Mouse (Mus musculus): ENCODE measurements around the gene Fam198a.

Fam198a gene

DNA sequence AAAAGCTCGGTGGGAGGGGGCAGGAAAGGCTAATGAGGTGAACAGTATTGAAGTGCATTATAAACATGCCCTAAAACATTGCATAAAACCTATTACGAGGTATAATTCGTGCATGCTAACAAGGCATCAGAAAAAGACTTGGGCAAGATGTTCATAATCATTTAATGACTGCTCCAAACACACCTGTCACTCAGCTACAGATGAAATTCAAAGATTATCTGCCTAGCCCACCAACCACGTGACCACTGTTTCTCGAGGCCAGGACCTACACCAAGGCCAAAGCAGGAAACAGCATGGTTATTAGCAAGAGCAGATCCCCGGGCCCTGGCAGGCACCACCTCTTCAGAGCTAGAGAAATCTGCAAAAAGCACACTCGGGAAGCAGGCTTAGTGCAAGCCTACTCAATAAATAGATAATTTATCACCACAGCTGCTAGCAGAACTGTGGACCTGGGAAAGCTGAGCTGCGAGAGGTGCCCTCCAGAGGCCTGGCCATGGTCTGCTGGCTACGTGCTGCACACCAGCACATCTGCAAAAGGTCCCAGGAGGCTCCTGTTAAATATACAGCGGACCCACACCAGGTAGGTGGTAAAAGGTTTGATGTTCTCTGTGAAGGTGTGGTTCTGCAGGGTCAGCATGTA is 30.8 kb downstream of the Fam198a start:
- DNase-seq (ENCODE audit: low spot score in 2 of 2), result no peak

GRCm38 (mm10) chr9:121982214-121982613 is 31.4 kb downstream of the Fam198a start:
- DNase-seq (ENCODE audit: low spot score in 2 of 2), result no peak

GRCm38 (mm10) chr9:121982665-121983064 is 31.9 kb downstream of the Fam198a start:
- no peak for DNase-seq (ENCODE audit: low spot score in 2 of 2)

DNA sequence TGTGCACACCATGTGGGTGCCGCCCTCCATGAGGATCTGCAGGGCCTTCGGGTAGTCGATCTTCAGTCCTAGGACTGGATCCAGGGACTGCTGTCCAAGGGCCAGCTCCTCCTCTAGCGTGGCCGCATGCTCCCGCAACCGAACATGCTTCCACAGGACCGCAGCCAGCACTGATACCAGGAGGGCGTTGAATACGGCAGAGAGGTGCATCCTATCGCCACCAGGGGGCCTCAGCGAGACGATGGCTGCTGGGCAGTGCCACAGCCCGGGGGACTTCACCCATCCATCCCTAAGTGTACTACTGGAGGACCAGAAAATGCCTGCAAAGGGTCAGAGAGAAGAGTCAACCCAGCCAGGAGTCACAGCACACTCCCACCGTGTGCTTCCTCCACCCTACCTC is 32.7 kb downstream of the Fam198a start:
- DNase-seq (ENCODE audit: low spot score in 2 of 2), result peak; percentile 39 to 78

GRCm38 (mm10) chr9:121984465-121985461 is 34.0 kb downstream of the Fam198a start:
- DNase-seq (ENCODE audit: low spot score in 2 of 2), result peak; percentile 66 to 77

DNA sequence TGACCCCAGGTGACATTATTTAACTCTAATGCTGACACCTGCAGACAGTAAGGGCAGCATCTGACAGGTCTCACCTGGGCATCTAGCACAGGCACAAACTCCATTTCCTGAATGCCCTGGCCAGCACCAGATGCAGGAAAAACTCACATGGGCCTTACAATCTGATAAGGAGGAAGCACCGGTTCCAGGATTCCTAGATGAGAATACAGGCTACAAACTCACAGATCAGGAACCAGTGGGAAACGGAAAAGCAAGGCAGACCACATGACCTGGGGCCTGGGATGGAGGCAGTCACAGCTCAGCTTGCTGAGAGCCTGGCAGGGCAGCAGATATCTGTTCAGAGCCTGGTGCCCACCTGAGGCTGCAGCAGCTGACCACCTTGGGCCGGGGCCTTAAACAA is 38.1 kb downstream of the Fam198a start:
- DNase-seq (ENCODE audit: low spot score in 2 of 2), result no peak

DNA sequence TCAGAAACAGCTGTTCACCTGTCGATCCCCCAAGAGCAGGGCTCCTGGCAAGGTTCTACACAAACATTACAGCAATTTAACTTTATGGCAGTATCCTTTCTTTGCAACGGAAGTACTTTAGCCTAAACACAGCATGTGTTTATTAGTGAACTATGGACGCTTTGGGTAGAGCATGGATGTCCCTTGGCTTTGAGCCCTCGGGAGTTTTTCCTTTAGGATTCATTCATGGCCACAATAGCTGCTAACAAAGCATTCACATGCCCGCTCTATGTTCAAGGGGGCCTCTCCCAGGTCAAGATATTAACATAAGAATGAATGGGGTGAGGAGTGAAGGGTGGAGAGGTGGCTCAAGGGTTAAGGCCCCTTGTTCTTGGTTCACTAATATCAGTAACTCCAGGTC is 38.7 kb downstream of the Fam198a start:
- DNase-seq (ENCODE audit: low spot score in 2 of 2), result no peak

DNA sequence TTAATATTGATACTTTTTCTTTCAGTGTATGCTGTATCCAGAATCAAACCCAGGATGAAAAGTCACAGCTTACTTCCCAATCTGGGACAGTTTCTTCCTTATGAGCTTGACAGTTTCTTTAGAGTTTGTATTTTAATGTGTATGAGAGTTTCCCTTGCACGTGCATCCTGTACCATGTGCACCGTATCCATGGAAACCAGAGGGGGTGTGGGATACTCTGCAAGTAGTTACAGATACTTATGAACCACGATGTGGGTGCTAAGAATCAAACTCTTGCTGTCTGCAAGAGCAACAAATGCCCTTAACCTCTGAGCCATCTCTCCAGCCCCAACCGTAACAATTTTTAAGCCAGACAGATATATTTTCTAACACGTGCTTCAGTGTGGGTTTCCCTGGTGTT is 40.3 kb downstream of the Fam198a start:
- DNase-seq (ENCODE audit: low spot score in 2 of 2), result no peak

- DNase-seq (ENCODE audit: low spot score in 2 of 2), result no peak
These were observed 42.3 kb downstream of the Fam198a start for GRCm38 (mm10) chr9:121993047-121993446.

DNA sequence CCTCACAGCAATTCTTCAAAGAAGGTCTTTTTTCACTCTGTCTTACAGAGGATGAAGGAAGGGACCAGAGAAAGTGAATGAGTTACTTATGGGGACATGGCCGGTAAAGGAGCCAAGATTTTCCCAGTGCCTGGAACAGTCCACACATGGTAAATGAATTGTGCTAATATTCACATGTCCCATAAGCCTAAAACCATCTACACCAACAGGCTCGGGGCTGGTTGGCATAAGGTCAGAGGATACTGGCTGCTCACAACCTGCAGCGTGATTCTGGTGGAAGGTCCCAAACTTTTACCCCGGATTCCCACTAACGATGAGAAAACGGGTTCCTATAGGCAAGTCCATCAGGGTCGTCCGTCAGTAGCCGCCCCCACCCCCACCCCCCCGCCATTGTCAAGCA is 44.3 kb downstream of the Fam198a start:
- DNase-seq (ENCODE audit: low spot score in 2 of 2), result no peak

- peak in 1 of 2 experiments; percentile 30 for DNase-seq (ENCODE audit: low spot score in 2 of 2)
These were observed 44.8 kb downstream of the Fam198a start for GRCm38 (mm10) chr9:121995508-121996131.

DNA sequence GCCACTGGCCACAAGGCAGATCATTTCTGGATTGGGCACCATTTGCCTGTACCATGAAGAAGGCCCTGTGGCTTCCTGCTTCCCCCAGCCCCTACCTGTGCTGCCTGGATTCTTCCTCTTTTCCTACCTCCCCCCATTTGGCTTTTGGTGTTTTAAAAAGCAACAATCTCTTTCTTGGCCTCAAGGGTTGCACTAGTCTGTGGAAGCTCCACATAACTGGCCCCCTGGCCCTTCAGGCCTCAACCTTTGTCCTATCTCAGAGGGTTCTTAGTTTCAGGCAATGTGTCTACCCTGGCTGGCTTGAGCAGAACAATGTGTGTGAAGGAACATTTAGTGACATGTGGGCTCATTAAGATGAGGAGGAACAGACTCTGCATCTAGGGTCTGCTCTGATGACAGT is 46.2 kb downstream of the Fam198a start, which contains the start of gene Pomgnt2:
TSS of gene Pomgnt2 (minus strand) at position 101 of the 400 bp plus-strand sequence.
- DNase-seq (ENCODE audit: low spot score in 2 of 2), result no peak

DNA sequence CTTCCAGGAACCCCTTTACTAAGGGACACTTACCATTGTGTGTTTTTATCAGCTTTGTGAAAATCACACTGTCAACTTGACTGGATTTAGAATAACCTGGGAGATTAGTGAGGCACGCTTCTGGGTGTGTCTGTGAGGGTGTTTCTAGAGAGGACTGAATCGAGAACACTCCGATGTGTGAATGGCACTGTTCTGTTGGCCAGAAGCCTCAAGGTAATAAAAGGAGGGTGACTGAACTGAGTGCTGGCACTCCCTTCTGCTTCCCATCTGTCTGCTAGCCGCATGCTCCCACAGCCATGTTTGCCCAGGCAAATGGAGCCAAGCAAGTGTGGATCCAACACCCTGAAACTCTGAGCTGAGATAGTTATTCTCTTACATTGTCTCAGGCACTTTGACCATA is 47.2 kb downstream of the Fam198a start:
- DNase-seq (ENCODE audit: low spot score in 2 of 2), result no peak

- no peak for DNase-seq (ENCODE audit: low spot score in 2 of 2)
These were observed 55.4 kb downstream of the Fam198a start for GRCm38 (mm10) chr9:122006175-122006574.

- DNase-seq (ENCODE audit: low spot score in 2 of 2), result peak in 1 of 2 experiments; percentile 60
These were observed 55.8 kb downstream of the Fam198a start for GRCm38 (mm10) chr9:122006609-122007008.

DNA sequence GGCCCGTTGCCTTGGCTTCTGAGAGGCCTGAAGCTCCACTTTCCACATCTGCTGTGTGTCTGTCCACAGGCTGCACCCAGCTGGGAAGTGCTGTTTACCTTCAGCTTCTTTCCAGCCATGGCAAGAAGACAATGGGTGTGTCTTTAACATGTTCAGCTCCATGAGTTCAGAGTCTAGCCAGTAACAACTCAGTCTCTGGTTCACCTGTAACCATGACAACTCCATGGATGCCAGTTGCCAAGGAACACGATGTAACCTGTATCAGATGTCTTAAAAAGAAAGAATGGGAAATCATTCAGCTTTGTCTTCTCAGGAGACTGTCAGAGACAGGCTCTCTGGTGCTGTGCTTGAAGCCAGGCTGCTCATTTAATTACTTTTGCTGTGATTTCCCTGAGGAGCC is 58.1 kb downstream of the Fam198a start:
- DNase-seq (ENCODE audit: low spot score in 2 of 2), result no peak

- no peak for DNase-seq (ENCODE audit: low spot score in 2 of 2)
These were observed 60.0 kb downstream of the Fam198a start for GRCm38 (mm10) chr9:122010751-122011150.

- DNase-seq (ENCODE audit: low spot score in 2 of 2), result no peak
These were observed 62.0 kb downstream of the Fam198a start for GRCm38 (mm10) chr9:122012816-122013215.

DNA sequence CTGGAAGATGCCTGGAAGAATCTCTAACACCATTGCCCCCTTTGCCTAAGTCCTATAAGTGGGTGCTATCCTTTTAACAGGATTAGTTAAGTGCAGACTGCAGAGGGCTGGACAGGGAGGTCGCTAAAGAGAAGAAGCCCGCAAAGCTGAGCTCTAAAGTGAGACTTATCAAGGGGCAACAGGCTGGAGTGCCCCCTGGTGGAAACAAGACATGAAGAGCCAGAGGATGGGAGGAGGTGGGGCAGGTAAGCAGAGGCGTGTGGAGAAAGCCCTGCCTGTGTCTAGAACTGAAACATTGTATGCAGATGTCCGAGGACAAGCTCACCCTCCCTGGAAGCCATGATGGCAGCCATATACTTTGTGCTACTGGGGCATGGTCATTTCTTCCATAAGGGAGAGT is 62.8 kb downstream of the Fam198a start:
- peak in 1 of 2 experiments; percentile 30 for DNase-seq (ENCODE audit: low spot score in 2 of 2)

DNA sequence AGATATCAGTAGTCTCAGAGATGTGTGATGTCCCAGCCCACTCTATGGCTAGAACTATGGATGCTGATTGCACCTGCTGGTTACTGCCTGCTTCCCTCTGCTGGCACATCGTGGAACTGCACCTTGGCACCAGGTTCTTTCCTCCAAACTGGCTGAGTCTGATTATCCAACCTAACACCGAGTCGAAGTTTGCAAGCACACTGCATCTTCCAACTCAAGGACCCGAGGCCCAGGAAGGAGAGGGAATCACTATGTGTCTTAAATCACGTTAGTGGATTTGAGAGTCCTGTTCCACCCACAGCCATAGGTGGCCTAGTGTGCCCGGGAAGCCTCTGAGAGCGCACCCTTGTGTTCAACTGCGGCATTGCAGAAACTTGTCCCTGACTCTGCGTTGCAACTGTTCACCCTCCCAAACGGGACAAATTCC is 63.5 kb downstream of the Fam198a start:
- DNase-seq (ENCODE audit: low spot score in 2 of 2), result peak; percentile 70 to 86

DNA sequence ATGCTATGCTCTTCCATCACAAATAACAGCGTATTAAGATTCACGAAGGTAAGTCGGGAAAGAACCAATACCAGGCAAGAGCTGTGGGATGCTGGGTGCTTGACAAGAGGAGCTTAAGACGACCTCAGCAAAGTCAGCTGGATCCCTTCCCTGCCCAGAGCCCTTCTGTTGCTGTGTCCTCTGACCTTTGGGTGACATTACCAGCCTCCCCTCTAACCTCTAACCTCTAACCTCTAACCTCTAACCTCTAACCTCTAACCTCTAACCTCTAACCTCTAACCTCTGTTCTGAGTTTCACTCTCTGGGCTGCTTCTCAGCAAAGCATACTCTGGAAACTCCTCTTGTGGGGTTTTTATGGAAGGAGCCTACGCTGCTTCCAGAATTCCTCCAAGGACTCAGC is 67.3 kb downstream of the Fam198a start:
- no peak for DNase-seq (ENCODE audit: low spot score in 2 of 2)

DNA sequence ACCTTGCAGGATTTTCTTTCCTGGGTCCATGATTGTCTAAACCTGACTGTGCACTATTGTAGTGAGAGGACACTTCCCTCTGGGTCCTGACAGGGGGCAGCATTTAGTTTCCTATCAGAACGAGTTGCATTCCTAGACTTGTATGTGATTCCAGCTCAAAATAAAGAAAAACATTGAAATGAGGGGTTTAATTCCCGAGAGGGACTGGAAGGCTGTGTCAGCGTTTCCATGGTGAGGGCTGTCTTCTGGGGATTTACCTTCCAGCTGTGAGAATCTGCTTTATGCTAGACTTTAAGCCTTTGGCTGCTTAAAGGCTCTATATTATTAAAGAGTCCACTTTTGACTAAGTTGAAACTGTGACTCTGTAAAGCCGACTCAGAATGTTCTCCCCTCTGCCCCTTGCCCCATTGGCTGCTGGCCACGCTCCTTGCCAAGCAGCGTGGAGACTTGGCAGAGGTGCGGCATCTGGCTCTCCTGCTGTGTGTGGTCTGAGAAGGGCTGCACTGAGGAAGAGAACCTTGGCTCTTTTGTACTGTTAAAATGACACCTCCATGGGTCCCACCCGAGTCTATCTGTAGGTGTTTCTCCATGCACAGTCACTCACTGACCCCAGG is 68.1 kb downstream of the Fam198a start:
- DNase-seq (ENCODE audit: low spot score in 2 of 2), result peak in 1 of 2 experiments; percentile 25
